Mouse (Mus musculus) megakaryocyte-erythroid progenitor cell, adult 5 weeks (primary cell): ENCODE data around the gene Tspyl4. TPM values are rescaled to one million over a fixed set of nuclear protein-coding genes. Genes with fewer than 3 reads are reported as not detected.

Experiments used
- polyA plus RNA-seq: library from polyadenylated mRNA; stranded (reverse); fragments of >175 nt; gene quantifications from 2 replicates; pipeline ENCODE4 v1.2.3, GENCODE M21; 2012

Tspyl4 gene
- polyA plus RNA-seq = 0.54 and 0.62 TPM in 2 replicates

GRCm38 (mm10) chr10:34297299-34297979 is at the start of gene Tspyl4:
Tspyl4 (plus strand) TSS chr10:34297442.

GRCm38 (mm10) chr10:34281962-34282388 is 15.3 kb upstream of the Tspyl4 start, which contains the start of gene Tspyl1:
Tspyl1 (plus strand) TSS chr10:34282190.

Other genes starting within 250 kb of the Tspyl4 start
- gene Calhm5, start 200.9 kb upstream of the Tspyl4 start, polyA plus RNA-seq = not detected in 2 replicates
- 3.2 and 3.6 TPM in 2 replicates for gene Calhm6, start 169.5 kb upstream of the Tspyl4 start, polyA plus RNA-seq
- gene Dse, start 89.7 kb upstream of the Tspyl4 start, polyA plus RNA-seq = 0.12 and 0.20 TPM in 2 replicates
- gene Tspyl1, start 15.3 kb upstream of the Tspyl4 start, polyA plus RNA-seq = 28.3 and 43.9 TPM in 2 replicates
- not detected in 2 replicates for gene Col10a1, start 92.5 kb downstream of the Tspyl4 start, polyA plus RNA-seq
- 5.9 and 6.6 TPM in 2 replicates for gene Nt5dc1, start 121.1 kb downstream of the Tspyl4 start, polyA plus RNA-seq
- not detected in 2 replicates for gene Frk, start 186.0 kb downstream of the Tspyl4 start, polyA plus RNA-seq